Mouse (Mus musculus) cerebellum, adult 9-11 months (tissue): ENCODE results near the gene Exoc1.

Experiments
- DNase-seq: peaks from one replicate; pipeline ENCODE4 v3.0.0; 2022

Gene Exoc1

DNA sequence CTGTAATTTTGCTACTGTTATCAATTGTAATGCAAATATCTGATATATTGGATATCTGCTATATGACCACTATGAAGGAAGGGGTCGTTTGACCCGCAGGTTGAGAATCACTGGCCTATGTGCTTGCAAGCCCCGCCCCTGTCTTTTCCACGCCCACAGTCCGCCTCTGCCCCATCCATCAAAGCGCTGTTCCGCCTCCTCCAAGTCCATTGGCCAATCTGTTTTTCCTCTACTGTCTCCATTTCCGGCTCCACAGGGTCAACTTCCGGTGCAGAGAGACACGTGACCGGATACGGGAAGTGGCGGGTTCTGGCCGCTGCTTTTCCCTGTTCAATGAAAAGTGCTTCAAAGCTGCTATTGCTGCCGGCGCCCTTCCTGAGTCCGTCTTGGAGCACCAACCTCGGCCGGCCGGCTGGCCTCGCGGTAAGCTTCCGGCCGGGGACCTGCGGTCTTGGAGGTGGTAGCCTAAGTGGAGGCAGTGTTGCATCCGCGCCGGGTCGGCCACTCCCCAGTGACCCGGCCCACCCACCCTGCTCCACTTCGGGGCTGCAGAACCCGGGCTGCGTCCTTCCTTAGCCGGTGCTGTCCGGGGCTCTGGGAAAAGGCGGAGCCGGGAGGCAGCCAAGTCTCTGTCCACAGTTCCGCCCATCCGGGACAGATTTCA lies at the start of gene Exoc1:
Exoc1 (plus strand) TSS at position 272 of the 664 bp plus-strand sequence.
- DNase-seq = peak; percentile 96

DNA sequence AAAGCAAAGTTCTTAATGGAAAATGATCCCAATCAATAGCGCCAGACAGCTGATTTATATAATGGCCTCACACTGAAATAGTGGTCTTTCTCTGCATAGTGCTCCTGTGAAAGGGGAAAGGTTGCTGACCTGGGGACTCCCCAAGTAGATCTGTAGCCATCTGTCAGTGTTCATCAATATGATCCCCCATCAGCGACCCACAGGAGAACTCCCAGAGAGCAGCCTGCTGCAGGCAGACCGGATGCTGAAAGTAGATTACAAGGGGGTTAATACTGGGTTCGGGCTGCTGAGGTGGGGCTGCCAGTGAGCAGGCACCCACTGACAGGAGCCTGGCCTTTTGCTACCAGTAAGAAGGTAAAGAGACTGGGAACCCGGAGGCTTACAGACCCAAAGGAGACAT lies 45.3 kb upstream of the Exoc1 start, which contains the start of gene Gm7271:
Gm7271 (plus strand) TSS at position 230 of the 400 bp plus-strand sequence.
- DNase-seq = no peak

DNA sequence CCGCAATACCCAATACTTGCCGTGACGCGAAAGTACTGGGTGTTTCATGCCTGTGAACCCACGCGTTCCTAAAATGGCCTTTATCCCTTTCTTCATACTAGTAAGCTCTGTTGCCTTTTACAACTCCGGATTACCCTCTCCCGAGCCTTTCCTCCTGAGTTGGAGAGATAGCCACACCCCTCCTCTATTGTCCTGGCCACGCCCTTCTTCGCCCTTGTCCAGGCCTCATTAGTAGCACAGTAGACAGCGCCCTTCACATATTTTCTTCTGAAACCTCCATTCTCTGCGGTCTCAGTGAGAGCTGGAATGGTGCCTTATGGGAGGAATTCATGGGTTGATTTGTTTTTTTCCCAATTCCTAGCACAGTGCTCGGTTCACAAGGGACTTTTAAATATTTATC lies 34.0 kb upstream of the Exoc1 start:
- no peak for DNase-seq

DNA sequence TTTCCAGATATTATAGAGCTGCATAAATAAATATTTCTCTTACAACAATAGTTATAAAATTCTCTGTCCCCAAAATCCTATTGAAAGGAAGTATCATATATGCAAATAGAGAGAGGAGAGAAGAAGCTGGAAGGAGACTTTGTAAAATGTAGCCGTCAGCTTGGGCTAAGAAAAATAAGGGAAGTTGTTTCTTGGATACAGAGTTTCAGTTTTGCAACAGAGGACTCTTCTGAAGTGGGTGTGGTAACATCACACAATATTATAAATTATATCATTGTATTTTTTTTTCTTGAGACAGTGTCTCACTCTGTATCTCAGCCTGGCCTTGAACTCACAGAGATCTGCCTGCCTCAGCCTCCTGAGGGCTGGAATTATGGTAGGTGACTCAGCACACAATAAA lies 6.7 kb upstream of the Exoc1 start:
- DNase-seq = no peak

DNA sequence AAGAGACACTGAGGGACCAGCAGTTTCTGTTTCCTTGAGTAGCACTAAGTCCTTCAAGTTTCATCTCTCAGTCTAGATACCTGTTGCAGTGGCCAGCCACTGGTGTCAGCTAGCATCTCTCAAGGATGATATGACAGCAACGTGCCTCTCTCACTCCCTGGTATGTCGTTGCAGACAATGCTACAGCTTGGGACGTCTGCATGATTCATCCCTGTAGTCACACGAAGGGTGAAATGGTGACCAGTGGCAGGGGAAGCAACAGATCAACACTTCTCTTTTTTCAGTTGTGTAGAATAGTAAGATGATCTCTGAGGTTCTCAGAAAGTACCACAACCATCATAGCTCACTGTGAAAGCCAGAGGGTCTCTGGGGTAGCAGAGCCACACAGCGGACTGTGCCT lies 4.5 kb upstream of the Exoc1 start:
- DNase-seq = no peak

DNA sequence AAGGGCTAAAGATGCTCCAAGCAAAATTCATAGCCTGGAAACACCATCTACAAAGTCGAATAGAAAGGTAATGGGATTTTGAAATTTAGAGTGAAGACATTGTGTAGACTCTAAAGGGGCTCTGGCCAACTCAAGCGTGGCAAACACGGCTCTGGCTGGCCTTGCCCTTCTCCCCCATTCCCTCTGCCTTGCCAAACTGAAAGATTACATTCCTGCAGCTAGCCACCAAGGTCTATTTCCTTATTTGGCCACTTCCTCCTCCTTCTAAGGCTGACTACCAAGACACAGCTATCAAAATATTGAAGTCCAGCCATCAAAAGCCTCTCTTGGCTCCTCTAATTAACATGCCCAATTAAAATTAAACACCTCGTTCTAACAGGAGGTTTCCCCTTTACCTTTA lies 4.0 kb upstream of the Exoc1 start:
- DNase-seq = no peak

DNA sequence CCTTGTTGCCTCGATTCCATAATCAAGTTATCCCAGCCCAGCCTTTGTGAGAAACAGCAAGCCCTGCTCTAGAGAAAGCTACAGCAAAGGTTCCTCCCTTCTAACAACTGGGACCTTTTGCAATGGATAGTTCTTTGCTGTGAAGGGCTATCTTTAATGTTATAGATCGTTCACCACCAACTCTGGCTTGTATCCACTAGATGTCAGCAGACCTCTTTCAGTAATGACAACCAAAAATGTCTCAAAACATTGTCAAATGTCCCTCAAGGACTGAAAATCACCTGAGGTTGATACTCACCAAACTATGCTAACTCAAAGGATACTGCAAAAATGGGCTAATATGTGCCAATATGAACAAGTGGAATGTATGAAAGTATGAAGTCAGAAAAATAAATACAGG lies 3.3 kb upstream of the Exoc1 start:
- no peak for DNase-seq

DNA sequence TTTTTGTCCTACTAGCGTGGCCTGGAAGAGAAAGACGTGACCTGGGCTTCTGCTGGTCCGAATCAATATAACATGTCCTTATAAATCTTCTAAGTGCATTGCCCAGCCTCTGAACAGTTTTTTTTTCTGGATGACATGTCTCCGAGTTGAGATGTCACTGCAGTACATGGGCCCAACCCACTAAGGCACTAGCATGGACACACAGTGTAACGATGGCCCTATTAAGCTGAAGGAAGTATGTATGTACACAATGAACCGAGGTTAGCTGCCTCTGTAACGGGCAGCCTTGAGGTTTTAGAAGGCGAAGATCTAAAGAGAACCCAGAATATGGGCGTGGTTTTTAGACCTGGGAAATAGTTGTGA lies 574 bp downstream of the Exoc1 start:
- no peak for DNase-seq

DNA sequence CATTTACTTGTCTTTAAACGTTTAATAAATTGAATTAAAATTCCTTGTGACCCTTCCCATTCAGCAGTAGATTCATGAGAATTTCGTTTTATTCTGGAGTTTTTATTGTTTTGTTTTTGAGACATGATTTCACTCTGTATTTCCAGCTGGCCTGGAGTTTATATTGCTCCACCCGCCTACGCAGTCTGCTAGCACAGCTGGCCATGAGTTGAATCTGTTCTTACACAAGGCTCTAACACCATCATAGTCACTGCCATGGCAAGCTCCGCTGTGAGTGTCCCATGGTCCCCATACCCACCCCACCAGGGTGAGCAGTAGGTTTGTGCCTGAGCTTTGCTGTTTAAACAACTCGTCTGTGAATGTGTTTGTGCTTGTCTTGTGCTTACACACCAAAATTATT lies 4.1 kb downstream of the Exoc1 start:
- DNase-seq = no peak

DNA sequence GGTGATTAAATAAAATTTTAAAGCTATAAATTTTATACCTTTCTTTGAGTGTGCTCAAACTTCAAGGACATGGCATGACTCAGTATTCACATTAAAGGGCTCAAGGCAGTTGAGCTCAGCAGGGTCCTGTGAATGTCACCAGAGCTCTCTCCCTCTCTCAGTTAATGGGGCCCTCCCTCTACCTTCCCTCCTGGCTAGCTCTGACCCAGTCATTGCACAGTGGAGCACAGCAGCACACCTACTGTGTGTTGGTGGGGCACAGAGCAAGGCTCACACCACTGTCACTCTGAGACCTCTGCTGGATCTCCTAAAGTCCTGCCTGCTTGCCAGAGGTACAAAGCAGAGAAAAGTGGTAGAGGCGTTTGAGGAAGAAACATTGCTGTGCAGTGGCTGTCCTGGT lies 7.1 kb downstream of the Exoc1 start:
- DNase-seq = no peak

DNA sequence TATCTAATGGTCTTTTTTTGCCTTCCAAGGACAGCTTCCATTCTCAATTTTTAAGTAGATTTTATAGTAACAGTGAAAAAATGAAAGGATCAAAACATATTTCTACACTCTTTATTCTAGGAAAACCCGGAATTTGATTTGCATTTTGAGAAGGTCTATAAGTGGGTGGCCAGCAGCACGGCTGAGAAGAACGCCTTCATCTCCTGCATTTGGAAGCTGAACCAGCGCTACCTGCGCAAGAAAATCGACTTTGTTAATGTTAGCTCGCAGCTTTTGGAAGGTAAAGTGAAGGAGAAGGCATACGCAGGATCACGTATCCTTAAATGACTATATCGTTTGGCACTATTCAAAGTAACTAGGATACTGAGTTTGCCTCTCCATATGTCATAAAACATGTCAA lies 8.5 kb downstream of the Exoc1 start:
- DNase-seq = no peak

DNA sequence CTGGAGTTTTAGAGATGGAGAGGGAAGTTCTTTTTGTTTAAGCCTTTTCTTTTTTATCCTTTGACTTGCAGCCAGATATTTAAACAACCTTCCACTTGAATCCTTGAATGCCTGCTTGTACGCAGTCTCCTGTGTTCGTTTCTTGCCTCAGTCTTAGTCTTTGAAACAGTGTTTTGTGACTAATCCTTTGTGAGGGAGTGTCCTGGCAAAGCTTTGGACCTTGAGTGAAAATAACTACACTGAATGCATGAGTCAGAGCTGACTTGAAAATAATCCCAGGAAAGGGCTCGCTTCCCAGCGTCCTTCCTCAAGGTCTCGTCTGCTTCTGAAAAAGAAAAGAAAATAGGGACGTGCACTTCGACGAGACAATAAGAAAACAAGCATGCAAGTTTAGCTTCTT lies 11.1 kb downstream of the Exoc1 start:
- no peak for DNase-seq

DNA sequence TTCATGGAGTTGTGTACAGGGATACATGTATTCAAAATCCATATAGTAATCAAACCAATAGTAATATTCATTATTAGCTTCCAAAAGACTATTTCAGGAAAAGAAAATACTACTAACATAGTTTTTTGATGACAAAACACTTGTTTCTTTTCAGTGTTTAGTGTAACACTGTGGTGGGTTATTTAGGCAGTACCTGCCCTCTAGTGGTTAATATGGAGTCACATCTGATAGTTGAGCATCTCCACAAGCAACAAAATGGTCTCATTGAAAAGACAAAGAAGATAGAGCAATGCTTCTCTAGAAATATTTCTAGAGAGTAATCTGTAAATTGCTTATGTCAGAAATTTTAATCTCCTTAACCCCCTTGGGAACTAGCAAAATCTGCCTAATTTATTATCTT lies 11.7 kb downstream of the Exoc1 start:
- DNase-seq = no peak

DNA sequence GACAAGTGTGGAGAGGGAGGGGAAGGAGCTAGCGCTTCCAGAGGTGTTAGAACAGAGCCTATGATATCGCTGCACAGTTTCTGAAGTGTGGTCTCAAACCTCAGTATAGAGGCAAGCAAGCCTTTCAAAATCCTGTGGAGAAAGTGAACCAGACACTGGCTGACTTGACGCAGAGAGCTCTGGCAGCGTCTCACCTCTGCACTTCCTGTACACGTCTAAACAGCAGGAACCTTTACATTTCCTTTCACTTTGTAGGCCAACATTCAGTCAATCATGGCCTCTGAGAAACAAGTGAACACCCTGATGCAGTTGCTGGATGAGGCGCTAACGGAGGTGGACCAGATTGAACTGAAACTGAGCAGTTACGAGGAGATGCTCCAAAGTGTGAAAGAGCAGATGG lies 14.1 kb downstream of the Exoc1 start:
- no peak for DNase-seq

DNA sequence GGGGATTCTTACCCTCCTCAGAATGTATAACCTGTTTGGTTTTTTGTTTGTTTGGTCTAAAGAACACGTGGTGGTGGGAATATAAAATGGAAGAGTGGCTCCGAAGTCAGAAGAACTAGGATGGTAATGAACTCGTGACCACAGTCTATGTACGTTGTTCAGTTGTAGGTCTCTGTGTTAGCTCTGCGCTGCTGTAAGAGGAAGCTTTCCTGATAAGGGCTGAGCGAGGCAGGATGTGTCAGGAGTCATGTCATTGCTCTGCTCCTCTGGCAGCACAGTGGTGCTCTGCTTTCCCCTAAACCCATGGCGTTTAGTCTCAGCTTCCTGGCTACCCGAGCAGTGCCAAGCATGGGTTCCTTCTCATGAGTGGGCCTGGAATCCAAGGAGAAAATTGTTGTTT lies 21.3 kb downstream of the Exoc1 start:
- no peak for DNase-seq

DNA sequence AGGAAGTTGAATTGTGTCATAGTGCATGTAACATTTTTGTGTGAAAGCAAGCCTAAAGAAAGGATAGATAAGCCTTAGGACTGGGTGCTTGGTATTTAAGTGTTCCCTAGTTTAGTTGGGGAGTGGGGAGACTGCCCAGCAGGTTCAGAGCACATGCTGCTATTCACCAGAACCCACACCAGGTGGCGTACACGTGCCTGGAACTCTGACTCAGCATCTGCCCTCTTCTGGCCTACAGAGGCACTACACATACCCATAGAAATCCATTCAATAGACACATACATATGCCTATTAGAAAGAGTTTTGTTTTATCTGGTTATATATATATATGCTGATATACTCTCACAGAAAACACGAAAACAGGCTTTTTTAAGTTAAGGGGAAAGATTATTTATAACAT lies 36.2 kb downstream of the Exoc1 start:
- no peak for DNase-seq

DNA sequence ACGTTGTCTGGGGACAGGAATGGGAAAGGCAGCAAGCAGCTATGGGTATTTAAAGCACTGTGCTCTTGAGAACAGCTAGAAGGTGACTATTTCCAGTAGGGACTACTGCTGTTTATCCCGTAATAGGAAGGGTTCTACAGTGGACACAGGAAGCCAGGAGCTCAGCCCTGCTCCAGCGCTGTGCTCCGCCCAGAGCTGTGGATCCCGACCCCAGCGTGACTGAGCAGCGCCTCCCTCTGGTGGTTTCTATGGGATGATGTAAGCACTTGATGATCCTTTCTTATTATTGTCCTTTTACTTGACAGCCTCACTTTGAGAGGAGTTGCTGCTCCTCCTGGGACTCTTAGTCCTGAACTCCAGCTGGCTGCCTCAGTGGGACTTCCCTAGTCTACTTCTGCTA lies 45.1 kb downstream of the Exoc1 start:
- no peak for DNase-seq

DNA sequence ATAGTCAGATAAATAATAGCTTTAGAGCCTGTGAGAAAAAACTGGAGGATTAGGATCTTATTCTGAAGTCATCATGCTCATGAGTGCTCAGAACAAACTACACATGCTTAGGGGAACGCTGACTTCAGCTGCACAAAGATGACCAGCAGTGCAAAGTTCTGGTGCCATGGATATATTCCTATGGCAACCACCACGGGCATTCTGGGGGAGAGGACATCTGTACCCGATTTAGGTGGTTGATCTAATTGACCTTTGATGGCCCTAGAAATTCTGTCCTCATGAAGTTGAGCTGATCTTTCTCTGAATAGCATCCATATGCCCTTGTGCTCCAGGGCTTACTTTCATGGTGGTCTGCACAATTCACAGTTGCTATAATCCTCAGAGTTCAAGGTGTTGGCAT lies 47.9 kb downstream of the Exoc1 start:
- DNase-seq = no peak

DNA sequence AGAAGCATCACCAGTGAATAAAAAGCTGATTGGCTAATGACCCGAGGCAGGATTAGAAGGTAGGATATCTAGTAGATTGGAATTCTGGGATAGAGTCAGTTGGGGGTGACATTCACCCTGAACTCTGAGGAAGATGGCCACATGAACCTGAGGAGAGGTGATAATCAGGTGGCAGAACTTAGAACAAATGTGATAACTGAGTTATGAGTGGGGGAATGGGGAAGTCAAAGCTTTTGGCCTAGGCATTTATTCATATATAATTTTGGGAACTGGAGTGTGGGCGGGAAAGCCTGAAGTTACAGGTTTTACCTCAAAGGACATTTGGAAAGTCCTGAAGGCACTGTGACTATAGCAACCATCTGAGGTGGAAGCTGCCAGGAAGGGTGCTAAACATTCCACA lies 56.3 kb downstream of the Exoc1 start:
- DNase-seq = no peak

DNA sequence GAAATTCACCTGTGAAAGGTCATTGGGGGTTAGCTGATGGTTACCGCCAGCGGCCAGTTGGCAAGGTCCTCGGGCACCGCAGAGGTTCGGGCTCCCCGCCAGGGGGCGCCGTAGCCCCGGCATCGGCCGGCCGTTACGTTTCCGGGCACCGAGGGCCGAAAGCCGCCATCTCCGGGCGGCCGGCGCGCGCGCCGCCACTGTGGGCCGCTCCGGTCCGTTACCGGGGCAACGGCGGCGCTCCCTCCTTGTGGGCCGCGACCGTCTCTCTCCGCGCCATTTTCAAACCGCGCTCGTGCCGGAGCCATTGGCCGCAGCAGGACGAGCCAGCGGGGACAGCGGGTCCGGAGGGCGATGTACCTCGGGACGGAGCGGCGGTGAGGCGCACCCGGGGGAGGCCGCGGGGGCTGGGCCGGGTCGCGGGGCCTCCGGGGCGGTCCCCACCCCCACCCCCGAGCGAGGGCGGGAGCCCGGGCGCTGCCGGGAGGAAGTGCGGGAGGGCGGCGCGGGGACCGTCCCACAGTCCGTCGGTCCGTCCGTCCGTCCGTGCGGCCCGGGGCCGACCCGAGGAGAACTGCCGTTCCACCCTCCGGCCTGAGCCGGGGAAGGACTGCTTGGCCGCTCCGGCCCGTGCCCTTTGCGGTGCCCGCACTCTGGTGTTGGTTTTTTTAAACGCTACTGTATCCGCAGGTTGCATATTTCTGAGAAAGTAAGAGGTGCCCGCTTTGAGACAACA lies 59.6 kb downstream of the Exoc1 start, which contains the start of gene Cep135:
Cep135 (plus strand) TSS at position 148 of the 733 bp plus-strand sequence.
- peak; percentile 90 for DNase-seq

DNA sequence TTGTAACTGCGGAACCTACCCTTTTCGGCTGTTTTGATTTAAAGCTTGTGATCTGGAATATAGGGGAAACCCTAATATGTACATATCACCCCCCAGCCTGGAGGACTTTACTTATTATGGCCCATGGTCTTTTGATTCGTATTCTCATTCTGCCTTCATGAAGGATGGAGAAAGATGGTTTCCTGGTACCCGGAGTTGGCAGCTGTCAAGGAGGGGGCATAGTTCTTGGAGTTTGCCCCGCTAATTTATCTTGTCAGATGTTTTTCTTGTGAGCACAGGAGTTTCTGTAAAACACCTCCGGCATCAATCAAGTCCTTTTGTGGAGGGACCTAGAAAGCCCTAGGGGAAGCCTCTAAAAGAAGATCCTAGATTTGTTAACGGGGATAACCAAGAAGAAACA lies 60.2 kb downstream of the Exoc1 start:
- no peak for DNase-seq

DNA sequence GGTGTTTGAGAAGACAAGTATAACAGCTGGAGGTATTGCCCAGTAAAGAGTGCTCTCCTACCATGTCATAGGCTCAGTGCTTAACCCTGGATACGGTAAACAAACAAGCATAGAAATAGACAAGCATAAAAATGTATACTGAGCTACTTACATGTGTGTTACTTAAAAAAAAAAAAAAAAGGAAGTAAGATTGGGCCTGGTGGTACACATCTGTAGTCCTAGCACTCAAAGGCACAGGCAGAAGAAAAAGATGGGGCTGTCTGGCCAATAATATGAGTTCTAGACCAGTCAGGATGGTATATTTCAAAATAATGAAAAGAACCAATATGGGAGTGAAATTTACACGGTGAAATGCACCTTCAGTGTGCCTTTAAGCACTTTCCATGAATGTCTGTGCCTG lies 60.9 kb downstream of the Exoc1 start:
- DNase-seq = no peak

DNA sequence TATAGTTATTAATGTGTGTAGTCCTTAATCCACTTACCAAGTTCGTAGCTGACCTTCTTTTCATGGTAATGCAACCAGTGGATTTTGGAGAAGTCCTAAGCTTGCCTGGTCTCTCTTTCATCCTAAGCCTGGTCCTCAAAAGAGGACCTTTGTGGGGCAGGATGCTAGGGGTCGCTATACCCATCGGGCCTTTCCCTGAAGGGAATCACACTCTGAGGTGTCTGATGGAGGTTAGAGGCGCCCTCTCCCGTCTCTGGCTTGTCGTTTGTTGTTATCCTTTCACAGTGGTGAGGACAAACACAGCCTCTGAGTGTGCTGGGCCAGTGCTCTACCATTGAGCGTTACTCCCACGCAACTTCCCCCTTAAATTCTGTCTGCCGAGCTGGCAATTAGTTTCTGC lies 62.8 kb downstream of the Exoc1 start:
- no peak for DNase-seq

DNA sequence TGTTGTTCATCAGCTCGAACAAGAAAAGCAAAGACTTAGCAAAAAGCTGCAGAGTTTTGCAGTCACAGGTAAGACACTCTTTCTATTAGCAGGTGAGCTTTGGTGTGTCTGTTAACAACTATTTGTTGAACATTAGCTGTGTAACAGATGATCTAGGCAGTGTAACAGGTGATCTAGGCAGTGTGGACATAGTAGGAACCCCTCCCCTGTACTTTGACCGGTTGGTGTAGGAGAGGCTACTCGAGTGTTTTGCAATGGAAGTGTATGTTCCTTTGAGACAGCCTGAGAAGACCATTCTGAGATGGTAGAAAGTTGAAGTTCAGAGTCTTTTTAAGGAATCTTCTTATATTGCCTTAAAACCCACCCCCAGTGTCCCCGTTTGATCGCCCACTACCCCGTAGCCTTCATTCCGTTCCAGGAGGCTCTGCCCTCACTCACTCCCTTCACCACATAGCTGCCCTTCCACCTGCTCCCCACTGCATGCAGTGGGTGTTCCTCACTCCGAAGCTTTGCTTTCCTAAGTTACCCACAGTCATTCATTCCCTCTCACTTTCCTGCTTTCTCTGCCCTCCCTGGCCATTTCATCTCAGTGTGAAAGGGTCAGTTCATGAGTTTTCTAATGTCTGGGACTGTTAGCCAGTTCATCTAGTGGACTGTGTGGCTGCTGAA lies 80.7 kb downstream of the Exoc1 start:
- no peak for DNase-seq
